Mouse (Mus musculus) megakaryocyte, adult 5-6 weeks (primary cell): ENCODE measurements at regions not wholly inside any gene's neighbourhood (a gene's known extent, or its start where the extent isn't known, plus 50 kb on each side); places are given as distances from the start of the nearest gene placed in this dataset.
"Not testable (repeated sequence)": the region's sequence is repeated elsewhere in the genome, so short reads cannot be mapped to it uniquely, and the experiment has no call there.

Source experiments
- ATAC-seq: 2 replicates; pipeline ENCODE4 v1.8.0; 2016; ENCODE audit warnings: mild to moderate bottlenecking, inconsistent platforms; ENCODE audit not compliant: poor library complexity, severe bottlenecking

DNA sequence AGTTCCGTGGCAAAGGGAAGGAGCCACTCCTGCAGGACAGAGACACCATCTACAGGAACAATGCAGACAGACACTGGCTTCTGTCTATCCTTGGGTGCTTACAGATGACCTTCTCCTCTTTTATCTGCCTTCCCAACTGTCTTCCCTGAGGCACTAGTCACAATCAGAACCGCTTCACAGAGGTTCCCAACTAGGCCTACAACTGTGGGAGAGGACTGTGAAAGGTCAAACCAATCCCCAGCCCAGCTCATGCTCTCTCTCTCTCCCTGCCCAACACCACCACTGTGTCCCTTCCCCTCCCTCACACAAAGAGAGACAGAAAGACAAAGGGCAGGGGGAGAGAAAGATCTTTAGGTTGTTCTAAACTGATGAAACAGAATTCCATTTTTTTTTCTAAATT lies 61.3 kb downstream of the Tmem17 start:
- no peak for ATAC-seq

DNA sequence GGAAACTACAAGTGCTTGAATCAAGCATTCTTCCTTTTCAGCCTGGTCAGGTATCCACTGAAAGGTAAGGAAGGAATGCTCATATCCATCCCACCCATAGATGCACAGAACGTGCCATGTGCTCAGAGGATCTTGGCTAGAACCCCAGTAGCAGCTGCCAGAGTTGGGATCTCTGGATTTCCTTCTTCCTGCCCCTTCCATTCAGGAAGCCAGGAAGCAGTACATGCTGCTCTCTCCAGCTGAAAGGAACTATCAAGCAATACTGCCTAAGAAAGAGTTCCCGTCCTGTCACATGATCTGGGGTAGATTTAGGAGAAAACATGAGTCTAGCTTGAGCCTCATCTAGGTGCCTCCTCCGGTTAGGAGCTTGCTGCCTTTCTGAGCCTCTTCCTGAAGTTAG lies 61.9 kb downstream of the Tmem17 start:
- no peak for ATAC-seq

DNA sequence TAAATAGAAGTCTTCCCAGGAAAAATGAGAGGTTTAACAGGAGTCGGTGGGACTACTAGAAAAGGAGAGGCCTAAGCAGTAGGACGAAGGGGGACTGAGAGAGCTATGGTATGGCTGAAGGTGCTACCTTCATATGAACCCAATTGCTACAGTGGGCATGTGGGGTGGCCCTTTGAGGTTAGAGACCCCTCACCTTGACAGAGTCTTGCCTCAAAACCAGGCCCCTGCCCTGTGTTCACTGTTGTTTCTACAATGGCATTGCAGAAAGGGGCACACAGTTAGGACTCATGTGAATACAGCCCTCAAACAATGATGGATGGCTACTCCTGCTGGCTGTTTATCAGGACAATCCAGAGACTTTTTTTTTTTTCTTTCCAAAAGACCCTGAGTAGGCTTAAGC lies 62.6 kb downstream of the Tmem17 start:
- ATAC-seq, result no peak

DNA sequence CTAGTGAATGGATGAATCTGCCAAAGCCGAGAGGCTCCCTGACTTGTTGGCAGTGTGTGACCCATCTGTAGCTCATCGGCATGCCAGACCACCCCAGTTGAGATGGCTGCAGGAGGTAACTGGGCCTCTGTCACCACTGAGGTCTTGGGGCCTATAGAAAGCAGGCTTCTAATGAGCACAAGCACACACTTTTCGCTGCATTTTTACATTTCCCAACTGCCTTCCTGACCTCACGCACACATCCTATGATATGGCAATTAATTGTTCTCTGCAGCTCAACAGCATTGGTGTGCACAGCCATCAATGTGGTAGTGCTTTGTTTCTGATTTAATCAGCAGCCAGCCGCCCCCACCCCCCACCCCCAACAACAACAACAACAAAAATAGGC lies 72.2 kb downstream of the Tmem17 start:
- no peak for ATAC-seq

DNA sequence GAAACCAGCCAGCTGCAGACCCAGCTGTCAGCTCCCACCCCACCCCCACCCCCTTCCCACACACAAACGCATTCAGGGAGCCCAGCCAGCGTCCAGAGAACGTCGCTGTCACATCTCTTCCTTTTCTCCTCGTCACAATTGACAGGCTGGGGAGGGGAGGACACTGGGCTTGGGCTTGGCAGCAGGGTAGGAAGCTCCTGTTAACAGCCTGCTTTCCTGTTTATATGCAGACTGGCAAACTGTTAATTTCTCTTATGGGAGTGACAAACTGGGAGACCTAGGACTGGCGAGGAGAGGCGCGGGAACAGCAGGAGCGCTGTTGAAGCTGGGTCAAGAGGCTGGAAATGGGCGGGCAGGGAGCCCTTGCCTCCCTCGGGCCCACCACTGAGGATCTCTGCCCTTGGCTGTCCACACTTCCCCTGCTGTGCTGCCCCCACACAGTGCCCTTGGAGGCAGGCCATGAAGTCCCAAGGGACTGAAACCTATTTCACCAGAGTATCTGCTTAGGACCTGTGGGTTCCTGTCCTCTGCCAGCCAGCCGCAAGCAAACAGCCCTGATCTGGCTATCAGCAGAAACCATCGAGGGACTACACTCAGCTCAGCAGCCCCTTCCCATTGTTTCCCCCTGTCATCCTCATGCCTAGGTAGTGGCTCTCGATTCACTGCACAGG lies 72.7 kb downstream of the Tmem17 start:
- no peak for ATAC-seq

DNA sequence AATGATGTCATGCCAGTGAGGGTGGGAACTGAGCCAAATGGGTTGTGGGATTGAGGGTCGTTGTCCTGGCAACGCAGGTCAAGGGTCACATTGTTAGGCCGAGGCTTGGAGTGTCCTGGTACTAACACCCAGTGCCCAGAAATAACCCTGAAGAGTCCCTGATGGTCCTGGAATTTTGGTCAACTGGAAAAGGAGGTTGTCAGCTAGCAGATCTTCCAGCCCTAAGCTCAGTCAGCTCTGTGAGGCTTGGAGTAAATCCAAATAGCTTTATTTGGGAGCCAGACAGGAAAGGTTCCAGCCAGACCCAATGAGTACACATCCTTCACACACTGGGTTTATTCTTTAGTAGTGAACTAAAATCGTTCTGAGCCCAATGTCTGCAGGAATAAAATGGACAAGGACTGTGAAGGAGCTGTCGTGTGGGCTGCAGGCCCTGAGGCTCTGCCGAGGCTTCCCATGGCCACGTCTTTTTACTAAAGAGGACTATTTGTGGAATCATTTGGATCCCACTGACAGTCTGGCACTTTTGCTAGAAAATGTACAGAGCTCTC lies 75.9 kb downstream of the Tmem17 start:
- ATAC-seq, result no peak

DNA sequence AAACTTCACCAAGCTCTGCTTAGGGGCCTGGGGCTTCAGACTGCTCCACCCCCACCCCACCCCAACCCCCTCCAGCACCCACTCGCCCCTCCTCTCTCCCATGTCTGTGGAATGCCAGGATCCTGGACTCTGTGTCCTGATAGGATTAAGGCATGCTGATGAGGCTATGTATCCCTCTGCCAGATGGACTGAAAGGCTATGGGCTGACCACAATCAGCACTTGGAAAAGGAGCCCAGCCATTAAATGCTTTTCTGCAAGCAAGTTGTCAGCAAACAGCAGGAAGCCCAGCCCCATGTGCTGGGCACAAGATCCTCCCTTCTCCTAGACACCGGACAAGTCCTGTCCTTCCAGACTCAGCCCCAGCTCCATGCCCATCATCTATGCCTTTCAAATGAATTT lies 76.7 kb downstream of the Tmem17 start:
- ATAC-seq, result no peak

DNA sequence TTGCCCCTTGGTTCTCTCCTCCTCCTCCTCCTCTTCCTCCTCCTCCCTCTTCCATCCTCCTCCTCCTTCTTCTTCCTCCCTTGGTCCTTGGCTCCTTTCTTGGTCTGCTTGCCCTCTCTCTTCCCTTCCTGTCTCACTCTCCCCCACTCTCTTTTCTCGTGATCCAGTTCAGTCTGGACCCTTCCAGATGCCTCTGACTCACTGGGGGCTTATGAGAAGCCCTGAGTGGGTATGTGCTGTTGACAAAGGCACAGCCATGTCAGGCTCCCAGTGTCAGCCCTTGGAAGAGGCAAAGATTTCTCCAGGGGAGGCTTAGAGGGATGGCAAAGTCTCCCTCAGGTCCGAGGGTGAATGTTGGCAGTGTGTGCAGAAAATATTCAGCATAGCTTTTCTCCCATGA lies 78.0 kb downstream of the Tmem17 start:
- no peak for ATAC-seq

DNA sequence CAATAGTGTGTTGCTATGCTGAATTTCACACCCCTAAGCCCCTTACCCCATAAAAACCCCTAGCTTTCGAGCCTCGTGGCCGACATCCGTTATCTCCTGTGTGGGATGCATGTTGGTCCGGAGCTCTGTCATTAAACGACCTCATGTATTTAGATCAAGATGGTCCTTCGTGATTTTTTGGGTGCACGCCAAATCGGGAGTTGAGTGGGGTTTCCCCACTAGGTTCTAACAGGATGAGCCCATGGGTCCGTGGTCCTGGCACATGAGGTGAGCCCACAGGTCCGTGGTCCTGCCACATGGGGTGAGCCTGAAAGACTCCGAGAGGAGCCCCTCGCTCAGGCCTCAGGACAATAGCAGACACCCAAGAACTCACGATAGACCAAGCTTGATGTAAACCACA lies 79.2 kb downstream of the Tmem17 start:
- ATAC-seq, result not testable (repeated sequence)

DNA sequence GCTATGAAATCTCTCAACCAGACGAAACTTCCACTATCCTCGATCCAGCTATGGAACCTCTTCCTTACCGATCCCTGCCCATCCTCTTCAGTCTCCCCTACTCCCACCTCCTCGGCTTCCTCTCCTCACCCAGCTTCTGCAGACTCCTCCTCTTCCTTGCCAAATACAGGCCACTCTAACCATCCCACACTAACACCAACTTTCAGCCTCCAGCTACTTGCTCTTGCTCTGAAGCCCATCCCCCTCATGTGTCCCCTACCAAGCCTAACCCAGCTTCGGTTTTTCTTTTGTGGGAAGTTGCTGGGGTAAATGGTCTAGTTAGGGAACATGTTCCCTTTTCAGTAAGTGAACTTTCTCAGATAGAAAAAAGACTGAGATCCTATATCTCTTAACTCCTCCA lies 80.8 kb downstream of the Tmem17 start:
- no peak for ATAC-seq

DNA sequence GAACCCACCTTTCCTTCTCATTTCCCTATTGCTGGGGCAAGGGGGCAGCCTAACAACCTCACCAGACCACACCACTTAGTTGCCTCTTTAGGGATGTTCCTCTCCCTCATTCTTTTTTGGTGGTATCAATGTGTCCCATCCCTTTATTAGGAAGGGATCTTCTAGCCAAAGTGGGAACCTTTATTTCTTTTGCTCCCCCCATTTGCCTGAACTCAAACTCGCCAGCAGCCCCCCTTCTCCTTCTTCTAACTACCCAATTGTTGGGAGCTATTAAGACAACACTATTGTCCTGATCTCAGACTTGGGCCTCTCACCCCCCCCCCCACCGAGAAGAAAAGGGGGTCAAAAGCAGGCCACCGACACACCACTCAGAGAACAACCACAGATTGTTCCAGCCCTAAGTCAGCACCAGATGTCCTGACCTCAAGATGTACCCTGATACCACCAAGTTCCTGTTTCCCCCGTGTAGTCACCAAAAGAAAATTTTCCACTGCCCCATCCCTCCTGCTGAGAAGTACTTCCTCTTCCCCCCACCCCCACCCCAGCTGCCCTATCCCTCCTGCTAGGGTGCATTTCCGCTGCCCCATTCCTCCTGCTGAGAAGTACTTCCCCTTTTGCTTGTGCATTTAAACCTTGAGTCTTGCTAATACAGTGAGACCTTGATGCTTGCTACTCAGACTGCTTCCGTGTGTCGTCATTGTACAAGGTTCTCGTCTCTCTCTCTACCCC lies 84.4 kb downstream of the Tmem17 start:
- ATAC-seq, result no peak

DNA sequence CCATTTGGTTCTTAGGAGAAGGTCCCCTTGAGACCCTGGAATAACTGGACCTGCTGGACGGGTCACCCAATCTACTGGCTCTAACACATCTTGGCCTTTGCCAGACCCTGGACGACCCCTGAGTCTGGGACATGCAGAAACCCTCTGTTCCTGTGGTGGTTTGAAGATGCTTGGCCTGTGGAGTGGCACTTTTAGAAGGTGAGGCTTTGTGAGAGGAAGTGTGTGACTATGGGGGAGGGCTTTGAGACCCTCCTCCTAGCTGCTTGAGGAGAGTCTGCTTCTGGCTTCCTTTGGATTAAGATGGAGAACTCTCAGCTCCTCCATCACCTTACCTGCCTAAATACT lies 84.9 kb downstream of the Tmem17 start:
- ATAC-seq, result no peak

DNA sequence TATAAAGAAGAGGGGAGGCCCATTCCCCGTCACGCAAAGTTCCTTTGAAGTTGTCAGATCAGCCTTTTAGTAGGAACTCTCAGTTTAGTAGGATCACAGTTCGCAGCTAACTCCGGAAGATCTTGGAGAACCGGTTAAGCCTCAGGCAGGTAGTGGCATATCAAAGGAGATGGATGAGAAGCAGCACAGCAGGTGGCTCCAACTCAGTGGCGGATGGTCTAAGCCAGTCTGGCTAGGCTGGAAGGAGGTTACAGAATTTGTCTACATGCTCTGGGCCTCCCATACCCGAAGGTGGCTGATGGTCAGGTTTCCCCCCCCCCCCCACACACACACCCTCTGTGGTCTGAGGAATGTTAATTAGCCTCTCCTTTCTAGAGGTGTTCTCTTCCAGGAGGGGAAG lies 88.5 kb downstream of the Tmem17 start:
- ATAC-seq, result no peak

DNA sequence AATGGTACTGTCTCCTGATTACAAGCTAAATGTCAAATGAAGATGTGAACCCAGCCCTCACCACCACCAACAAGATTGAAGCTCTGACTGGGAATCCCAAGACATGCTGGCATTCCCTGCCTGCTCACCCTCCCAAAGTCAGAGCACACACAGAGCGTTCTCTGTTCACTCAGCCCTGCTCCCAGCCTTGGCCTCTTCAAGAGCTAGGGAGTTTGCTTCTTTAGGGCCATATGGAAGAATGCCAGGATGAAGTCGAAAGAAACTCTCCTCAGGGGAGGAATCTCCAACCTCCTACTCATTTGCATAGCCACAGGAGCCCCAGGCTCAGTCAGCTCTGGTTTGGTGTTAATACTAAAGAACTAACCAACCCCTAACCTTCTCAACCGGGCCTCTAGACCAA lies 90.1 kb downstream of the Tmem17 start:
- no peak for ATAC-seq

DNA sequence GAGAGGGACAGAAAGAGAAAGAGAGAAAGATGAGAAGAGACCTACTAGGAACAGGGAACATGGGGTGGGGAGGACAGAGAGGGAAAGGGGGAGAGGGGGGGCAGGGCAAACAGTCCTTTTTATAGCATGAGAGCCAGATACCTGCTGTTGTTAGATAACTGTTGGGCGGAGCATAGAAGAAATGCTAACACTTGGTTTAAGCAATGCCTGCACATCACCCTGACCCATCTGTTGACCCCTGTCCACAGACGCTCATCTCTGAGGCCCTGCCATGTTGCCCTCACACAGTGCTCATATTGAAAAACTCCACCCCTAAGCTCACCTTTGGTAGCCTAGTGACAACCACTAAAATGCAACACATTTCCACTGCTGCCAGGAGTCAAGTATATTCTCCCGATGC lies 90.7 kb downstream of the Tmem17 start:
- ATAC-seq, result no peak

DNA sequence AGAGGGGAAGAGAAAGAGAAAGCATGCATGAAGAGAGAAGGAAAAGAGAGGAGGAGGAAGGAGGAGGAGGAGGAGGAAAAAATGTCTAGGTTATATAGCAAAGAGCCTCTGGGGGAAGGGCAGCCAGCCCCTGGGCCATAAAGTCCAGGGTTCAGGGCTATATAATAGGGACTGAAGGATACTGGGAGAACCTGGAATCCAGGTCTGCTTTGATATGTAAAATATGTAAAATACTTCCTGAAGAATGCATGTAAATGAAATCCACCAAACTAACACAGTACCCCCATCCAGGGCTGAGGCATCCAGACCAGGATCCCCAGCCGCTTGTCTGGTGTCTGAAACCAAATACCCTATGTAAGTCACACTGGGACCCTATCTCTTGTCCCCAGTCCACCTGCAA lies 91.5 kb downstream of the Tmem17 start:
- ATAC-seq, result no peak

DNA sequence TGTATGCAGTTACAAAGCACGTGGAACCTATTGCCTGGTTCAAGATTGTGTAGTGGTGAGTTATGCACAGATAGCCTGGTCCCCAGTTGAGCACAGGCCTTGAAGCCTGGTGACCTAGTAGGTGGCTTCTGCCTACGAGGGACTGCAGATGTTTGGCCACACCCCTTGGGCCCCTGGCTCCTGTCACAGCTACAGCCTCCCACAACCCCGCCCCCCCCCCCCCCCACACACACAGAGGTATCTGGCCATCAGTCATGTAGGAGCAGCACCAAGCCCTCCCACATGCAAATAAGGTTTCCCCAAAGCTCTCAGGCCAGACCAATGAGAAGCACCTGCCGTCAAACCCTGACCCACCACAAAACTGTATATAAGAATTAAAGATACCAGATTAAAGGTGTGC lies 94.5 kb downstream of the Tmem17 start:
- no peak for ATAC-seq

DNA sequence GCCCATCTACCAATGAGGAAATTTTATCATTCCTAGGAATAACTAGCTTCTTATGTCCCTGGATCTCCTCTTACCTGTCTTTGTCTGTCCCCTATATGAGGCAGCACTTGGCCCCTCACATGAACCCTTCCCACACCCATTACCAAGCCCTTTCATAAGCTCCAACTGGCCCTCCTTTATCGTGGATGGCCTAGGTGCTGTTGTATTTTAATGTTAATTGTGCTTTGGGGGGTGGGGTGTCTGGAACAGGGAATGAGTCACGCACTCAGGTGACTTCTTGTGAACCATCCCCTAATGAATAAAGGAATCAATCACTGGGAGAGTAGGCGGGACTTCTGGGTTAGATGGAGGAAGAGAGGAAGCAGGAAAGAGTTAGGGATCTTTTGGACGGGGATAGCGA lies 95.8 kb downstream of the Tmem17 start:
- ATAC-seq, result no peak

DNA sequence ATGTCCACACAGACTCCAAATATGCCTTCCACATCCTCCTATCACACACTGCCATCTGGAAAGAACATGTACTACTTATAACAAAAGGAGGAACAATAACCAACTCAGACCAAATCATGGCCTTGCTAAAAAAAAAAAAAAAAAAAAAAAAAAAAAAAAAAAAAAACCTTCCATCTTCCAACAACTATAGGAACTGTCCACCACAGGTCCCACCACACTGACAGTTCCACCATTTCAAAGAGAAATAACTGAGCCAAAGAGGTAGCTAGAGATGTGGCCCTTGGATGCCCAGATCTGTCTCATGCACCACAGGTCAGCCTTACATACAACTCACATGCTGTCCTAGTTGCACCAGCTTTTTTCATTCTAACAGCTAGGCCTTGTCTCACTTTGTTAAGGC lies 97.1 kb downstream of the Tmem17 start:
- ATAC-seq, result no peak

DNA sequence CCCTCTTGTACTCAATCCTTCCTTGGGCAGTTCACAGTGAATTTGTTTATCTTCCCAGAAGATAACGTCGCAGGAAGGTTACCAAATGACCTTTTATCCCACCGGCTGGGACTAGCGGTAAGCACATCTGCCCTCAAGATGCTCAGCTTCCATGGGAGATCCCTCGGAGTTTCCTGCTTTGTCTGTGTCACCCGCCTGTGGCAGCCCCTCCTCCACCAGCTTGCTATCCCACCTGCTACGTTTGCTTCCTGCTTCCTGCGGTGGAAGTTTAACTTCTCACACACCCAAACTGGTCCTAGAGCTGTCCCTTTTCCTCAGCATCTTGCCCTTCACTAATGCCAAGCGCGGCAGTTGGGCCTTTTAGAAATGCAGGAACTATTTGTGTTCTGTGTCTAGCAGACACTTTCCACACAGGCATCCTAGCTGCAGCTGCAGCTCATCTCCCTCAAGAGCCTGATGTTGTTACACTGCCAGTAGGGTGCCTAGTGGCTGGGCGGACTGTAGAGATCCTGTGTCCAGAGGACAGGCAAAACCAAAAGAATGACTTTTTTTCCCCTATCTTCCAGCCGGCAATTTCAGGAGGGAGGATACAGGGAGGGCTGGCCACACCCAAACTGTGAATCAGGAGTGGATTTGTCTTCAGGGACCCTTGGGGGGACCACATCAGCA lies 98.7 kb downstream of the Tmem17 start:
- no peak for ATAC-seq

DNA sequence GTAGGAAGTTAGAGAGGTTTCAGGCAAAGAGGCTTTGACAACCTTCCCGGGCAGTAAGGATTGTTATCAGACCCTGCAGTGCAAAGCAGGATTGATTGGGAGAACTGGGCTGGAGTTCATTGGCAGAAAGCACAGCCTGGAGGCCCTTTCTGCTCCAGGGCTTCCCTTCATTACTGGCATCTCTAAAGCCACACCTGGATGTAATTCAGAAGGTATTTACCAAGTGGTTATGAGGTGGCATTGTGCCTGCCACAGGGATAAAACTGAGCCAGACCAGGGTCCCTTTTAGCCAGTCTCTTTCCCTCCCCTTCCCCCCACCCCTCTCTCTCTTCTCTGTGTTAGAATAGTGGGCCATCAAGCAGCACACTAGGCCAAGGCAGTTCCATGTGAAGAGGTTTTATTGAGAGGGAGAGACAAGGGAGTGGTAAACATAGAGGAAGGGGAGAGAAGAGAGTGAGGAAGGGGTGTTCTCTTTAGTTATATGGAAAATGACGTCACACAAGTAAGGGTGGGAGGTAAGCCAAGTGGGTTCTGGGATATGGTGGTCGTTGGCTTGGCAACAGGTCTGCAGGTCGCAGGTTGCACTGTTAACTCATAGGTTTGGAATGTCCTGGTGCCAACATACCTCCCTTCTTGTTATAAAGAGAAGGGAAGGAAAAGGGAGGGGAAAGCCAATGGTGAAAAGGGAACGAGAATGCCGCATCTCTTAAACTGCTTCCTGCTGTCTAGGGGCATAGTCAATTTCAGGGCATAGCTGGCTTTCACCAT lies 99.4 kb downstream of the Tmem17 start:
- no peak for ATAC-seq
